Mouse (Mus musculus) kidney, adult 8-10 months (tissue): ENCODE measurements around the gene Dppa3.
A peak's percentile ranks its signal among the peaks of the same experiment; 100 is the strongest.

Source experiments
- DNase-seq, 2 experiments: peaks; one replicate each; pipeline ENCODE4 v3.0.0; 2022

The Dppa3 gene

DNA sequence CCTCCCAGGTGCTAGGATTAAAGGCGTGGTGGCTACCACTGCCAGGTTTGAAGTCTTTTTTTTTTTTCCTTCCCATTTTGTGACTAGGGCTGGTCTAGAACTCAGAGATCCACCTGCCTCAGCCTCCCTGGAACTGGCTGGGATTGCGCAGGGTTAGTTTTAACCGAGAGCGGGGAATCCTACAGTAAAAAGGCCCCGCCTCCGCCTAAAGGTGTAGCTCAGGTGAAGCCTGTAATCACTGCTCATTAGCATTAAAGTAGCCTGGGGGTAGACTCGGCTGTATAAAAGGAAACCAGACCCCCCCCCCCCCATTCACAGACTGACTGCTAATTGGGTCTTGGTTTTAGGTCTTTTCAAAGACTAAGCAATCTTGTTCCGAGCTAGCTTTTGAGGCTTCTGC lies at the start of gene Dppa3:
Gene Dppa3 (plus strand): TSS at position 301 of the 400 bp plus-strand sequence.
- DNase-seq = no peak

DNA sequence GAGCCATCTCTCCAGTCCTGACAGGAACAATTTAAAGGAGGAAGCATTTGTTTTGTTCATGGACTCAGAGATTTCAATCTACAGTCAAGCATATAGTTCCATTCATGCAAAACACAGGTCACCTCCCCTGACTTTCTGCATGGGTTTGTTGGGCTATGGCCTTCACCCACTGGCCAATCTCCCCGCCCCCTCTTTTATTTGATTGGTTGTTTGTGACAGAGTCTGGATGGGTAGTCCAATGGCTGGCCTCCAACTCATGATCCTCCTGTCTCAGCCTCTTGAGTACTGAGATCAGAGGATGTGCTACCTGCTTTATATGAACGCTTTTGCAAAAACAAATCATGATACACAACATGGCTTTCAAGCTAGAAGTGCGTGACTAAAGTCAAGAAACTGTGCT lies 49.2 kb upstream of the Dppa3 start:
- no peak for DNase-seq

DNA sequence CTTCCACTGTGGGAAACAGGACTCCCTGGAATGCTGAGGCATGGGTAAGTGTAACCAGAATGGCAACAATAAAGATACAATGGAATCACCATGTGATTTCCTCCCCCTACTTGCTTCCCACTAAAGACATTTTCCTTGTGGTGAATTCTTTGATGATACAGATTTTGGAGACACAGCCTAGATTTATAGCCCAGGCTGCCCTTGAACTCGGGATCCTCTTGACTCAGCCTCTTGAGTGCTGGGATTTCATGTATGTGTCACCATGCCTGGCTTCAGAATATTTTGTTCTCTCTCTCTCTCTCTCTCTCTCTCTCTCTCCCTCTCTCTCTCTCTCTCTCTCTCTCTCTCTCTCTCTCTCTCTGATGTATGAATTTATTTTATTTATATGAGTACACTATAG lies 47.1 kb upstream of the Dppa3 start:
- no peak for DNase-seq

DNA sequence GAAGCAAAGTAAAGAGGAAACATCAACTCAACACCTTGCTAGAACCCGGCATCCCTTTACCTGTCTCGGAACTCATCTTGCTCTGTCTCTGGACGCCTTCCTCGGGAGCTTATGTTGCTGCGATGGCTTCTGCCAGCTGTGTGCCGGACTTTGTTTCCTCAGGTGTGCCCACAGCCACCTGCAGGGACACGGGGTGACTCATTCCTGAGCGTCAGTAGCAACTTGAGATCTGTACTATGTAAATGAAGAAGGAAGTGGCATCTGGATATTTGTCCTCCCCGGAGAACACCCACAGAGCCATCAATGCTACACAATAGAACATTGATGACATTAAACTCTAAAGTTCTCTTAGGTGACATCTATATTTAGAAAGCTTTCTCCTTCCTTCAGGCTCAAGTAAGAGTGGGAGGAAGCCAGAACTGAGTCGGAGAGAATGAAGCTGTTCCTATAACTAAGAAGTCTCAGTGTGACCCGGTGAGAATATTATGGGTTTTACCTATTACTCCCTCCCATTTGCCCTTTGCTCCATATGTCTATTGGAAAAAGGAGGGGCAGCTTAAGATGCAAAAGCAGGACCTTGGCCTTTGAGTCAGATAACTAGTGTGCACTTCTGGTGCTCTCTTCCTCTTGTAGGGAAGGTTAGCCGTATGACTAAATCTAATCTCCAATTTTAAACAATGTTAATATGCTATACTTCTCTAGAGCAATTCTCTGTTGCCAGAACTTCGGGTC lies 35.0 kb upstream of the Dppa3 start:
- DNase-seq = no peak

DNA sequence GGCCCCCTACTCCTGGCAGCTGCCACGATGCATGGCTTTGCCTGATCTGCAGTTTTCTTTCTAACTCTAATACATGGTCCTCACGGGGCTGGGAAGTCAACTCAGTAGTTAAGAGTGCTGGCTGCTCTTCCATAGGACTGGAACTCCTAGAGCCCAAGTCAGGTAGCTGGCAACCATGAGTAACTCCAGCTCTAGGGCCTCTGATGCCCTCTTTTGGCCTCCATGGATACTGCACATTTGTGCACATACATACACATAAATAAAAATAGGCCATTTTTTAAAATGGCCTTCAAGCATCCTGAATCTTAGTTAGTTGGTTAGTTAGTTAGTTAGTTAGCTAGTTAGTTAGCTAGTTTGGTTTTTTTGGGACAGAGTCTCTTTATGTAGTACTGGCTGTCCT lies 33.3 kb upstream of the Dppa3 start:
- no peak for DNase-seq

DNA sequence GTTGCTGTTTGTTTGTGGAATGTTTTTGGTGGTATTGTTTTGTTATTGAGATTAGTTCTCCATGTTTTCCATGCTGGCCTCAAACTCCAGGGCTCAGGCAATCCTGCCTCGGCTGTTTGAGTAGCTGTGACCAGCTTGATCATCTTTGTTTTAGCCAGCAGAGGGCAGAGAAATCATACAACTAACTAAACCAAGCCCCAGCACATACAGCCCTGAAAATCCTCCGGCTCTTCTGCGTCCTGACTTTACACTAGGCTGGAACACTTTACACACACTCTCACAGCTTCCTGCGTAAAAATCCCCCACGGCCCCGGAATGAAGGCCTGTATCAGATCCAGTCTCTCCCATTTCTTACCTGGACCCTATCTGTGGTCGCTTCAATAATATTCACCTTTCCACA lies 30.6 kb upstream of the Dppa3 start:
- DNase-seq = peak; percentile 49 to 57

DNA sequence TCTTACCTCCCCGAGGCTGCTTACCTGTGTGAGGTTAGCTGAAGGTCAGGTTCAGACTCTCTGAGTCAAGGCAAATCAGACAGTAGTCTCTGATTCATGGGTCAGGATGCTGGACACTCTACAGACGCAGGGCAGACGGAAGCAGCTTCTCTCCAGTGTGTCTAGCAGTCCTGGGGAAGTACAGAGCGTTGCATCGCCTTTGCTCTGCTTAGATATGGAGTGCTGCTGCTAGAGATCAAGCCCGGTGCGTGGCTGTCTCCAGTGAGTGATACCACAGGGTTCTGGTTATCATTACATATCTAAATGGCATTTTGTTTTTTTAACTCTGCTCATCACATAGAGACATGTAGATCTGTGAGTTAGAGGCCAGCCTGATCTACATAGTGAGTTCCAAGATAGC lies 29.6 kb upstream of the Dppa3 start:
- DNase-seq = no peak

DNA sequence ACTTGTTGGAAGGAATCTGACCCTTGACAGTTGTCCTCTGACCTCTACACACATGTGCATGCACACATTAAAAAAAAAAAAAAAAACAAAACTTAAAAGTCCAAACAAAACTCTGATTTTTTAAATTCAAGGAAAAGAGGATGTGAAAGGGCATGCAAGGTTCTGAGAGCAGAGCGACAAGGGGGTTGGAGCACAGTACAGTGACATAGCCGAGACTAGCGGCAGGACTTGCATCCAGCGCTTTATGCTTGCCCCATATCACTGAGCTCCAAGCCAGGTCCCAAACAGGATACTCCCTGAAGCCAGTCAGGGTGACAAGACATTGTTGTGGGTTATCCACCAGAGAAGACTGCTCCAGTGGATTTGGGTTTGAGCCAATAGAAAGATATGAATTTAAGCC lies 28.2 kb upstream of the Dppa3 start:
- no peak for DNase-seq

DNA sequence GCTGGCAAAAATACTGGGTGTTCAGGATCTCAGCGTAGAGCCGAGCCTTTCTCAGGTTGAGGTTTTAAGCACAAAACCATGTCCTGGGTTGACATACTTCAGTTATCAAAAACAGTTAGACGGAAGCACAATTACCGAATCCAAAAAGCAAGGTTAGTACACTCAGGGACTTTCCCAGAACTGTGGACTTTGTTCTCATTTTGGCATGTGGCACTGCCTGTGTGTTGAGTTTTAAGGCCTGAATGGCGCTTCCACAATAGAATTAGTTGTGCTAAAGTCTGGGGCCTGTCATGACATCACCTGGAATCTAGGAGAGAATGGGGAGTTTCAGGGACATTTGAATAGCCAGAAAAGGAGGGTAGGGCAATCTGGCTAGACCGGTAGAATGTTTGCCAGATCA lies 27.8 kb upstream of the Dppa3 start:
- peak; percentile 31 to 35 for DNase-seq

DNA sequence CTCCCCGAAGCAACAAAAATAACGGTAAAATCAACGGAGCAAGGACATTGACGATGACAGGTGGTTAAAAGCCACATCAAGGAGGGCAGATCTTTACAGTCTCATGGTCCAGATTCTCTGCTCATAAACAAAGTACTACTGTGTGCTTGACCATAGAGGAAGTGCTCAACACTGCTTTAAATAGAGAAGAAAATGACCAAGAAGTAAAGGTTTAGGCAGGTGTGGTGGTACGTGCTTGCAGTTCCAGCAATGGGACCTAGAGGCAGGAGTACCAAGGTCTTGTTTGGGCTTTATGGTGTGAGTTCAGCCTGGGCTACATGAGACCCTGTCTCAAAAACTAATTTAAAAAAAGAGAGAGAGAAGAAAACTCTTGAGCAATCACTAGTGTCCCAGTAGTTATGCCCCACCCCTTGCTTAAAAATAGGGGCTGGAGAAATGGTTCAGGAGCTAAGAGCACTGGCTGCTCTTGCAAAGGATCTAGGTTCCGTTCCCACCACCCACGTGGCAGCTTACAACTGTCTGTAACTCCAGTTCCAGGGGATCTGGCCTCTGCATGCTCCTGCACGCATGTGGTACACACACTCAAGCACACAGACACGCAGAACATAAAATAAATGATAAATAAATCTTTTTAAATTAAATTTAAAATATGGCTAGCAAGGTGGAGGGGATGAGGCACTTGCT lies 27.0 kb upstream of the Dppa3 start:
- no peak for DNase-seq

DNA sequence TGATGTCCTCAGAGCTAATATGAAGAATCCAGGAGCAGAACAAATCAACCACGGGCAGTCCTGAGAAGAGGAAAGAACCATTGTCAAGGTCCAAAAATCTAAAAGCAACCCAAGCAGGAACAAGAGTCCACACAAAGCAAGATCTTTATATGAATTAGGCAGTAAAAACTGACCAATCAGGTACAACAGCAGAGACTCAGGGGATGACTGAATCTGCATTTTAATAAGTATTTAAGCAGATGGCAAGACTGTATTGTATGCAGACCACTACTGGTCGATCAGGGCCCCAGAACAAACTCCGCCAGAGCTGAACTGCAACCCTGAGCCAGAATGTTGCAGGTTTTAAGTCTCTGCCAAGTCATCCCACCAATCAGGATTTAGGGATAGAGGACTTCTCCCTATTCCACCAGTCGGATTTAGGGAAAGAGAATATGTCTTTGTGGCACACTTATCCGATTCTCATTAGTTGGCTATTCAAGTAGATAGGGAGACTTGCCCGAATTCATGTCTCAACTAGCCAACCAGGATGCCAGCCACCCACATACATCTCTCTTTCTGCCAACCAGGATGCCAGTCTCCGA lies 26.1 kb upstream of the Dppa3 start:
- DNase-seq = no peak

DNA sequence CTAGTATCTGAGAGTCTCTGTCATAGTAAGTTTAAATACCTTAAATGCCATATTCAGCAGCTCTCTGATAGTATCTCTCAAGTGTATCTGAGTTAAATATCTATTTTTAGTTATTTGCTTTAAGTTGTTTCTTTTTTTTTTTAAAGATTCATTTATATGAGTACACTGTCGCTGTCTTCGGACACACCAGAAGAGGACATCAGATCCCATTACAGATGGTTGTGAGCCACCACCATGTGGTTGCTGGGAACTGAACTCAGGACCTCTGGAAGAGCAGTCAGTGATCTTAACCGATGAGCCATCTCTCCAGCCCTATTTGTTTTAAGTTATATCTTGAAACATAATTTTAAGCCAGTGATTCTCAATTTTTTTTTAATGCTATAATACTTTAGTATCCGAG lies 25.2 kb upstream of the Dppa3 start:
- no peak for DNase-seq

DNA sequence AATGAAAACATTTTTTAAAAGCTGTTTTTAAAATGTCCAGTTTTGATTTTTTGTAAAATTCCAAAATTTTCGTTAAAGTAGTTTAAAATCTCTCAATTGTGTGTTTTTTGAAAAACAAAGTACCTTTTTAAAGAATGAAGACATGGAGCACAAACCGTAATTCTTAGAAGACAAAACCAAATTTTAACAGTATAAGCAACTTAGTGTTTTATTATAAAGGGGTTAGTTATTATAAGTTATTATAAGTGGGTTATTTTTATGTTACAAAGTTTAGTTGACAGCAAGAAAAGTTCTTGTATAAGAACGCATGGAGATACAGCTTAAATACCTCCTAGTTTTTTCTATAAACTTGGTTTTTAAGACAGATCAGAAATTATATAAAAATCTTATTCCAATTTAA lies 24.6 kb upstream of the Dppa3 start:
- DNase-seq = no peak

DNA sequence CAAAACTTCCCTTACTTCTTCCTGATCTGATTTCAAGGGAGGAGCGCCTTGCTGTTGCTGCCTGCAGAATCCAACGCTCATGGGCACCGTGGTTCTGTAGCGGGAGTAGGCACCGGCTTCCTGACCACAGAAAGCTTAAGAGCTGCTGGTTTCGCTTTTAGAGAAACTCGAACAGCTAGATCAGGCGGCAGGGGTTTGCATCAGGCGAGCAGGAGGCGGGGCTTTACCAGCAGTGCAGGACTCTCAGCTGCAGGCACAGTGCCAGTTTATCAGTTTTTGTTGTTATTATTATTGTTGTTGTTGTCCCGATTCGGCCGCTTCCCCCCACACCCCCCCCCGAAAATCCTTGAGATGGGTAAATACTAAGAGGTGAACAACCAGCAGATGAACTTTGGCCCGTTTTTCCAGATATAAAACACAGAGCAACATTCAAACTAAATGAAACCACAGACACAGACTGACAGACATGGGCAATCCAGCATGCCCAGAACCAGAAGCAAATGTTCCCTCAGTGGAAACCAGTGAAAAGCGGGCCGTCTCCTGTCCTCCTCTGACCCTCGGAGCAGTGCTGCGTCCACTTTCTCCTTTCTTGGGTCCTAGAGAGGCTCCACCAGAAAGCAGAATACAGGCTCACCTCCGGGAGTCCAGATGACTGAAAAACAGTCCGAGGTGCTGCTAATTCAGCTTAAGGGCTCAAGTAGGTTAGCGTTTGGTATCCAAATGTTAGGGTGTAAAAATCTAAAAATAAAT lies 23.8 kb upstream of the Dppa3 start, which contains the start of gene Apobec1:
Gene Apobec1 (minus strand): TSS at position 203 of the 750 bp plus-strand sequence.
- DNase-seq = peak; percentile 78 to 82

DNA sequence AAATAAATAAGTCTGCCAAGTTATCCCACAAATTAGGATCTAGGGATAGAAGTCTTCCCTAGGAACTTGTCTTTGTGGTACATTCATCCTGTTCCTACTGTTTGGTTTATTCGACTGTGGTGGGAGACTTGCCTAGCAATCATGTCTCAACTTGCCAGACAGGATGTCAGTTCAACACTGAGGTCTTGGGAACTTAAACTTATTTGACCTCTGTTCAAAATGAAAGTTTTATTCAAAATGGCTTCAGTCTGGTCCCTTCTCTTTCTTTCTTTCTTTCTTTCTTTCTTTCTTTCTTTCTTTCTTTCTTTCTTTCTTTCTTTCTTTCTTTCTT lies 23.3 kb upstream of the Dppa3 start:
- DNase-seq = no peak

DNA sequence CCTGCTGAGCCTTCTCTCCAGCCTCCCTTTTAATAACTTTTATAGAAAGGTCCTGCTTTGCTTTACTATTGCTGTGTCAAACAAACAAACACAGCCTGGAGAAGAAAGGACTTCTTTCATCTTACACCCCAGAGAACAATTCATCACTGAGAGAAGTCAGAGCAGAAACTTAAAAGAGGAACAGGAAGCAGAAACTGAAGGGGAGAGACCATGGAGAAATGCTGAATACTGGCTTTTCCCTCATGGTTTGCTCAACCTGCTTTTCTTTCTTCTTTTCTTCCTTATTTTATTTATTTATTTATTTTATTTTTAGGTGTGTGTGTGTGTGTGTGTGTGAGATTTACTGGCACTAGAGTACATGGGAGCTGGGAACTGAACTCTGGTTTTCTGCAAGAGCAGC lies 21.9 kb upstream of the Dppa3 start:
- DNase-seq = no peak

DNA sequence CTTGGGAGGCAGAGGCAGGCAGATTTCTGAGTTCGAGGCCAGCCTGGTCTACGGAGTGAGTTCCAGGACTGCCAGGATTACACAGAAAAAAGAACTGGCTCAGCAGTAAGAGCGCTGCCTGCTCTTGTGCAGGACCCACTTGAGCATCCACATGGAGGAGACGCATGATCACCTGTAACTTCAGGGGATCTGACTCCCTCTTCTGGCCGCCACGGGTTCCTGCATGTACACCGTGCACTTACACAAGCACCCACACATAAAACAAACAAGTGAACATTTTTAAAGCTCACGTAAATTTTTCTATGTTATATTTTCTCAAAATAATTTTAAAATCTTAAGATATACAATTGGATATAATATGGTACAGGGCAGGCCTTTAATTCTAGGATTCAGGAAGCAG lies 20.7 kb upstream of the Dppa3 start:
- DNase-seq = no peak

DNA sequence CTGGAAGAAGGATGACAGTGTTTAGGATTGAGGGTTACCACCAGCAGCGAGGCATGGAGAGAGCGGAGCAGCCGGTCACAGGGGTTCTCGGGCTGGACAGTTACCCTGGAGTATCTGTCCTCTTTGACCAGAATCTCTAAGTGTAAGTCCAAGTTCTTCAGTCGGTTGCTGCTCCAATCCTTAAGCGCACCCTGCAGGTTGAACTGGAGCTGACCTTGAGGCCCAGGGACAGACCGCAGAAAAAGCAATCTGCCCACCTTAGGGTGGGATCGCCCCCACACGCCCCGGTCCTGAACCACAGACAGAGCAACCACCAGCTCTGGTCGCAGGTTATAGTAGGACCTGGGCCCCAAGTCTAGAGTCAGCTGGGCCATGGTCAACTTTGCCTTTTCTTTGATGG lies 19.5 kb upstream of the Dppa3 start:
- no peak for DNase-seq

DNA sequence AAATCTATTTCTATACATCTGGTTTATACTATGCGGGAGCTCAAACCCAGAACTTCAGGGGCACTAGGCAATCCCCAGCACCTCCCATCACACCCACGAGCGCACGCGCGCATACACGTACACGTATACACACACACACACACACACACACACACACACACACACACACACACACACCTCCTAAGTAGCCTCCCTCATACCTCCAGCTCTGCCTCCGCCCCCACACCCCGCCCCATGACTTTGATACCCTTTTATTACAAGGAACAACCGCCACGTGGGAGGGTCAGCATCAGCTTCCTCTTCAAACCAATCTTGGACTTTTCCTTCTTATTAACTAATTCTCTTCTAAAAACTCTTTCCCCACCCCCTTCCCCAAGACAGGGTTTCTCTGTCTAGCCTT lies 18.5 kb upstream of the Dppa3 start:
- DNase-seq = no peak

DNA sequence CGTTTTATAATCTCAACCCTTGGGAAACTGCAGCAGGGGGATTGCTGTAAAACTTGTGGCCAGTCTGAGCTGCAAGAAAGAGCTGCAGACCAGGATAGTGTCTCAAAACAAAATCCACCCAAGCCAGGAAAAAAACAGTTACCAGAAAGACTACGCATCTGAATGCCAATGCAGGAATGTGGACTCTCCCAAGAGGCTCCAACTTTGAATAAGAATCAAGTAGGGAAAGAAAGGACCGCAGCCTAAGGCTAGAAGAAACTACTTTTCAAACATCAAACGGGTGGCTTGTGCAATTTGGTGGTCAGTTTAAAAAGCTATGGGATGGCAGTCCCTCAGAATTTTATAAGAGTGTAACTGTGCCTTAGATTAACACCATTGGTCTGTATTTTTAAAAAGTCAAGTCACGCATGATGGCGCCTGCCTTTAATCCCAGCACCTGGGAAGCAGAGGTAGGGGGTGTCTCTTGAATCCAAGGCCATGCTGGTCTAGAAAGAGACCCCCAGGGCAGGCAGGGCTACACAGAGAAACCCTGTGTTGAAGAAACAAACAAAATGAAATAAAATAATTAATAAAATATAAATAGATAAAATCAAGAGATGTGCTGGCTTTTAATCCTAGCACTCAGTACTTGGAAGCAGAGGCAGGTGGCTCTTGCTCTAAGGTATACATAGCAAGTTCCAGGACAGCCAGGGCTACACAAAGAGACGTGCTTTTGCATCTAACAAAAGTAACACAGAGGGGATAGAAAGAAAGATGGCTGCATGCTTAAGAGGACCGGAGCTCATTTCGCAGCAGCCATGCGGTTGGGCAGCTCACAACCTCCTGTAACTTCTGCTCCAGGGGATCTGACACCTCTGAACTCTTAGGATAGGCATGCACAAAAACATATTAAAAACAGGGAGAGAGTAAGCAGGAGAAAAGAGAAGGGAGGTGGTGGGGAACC lies 17.5 kb upstream of the Dppa3 start:
- DNase-seq = no peak

DNA sequence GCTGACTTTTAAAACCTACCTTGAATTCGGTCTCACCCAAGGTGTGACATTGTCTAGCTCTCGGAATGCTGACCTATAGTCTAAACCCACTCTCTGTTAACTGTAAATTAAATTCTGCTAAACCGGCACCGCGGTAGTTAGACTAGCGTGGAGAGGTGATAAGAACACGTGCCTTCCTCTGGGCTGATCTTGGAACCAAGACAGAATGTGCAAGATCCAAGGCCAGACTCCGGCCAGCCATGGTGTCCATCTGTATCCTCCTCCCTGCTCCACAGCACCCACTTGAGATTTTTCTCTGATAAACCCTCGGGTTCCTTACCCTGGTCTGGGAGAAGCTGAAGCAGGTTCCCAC lies 16.9 kb upstream of the Dppa3 start:
- DNase-seq = no peak

DNA sequence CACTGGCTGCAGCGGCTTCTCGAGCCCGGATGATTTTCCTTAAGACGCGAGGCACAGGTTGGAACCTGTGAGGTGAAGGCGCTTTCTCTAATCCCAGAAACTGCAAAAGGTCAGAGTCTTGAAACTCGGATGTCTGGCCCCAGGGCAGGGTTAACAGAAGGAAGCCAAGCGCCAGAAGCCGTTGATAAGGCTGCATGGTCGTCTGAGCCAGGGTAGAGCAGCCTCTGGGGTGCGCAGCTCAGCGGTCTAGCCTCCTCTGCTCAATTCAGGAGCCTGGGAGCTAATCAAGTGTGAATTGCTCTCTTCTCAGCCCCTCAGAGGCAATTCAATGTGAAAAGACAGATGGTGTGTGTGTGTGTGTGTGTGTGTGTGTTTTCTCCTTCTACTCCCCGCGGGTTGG lies 16.4 kb upstream of the Dppa3 start, which contains the start of gene Gdf3:
Gene Gdf3 (minus strand): TSS at position 317 of the 400 bp plus-strand sequence.
- DNase-seq = no peak

DNA sequence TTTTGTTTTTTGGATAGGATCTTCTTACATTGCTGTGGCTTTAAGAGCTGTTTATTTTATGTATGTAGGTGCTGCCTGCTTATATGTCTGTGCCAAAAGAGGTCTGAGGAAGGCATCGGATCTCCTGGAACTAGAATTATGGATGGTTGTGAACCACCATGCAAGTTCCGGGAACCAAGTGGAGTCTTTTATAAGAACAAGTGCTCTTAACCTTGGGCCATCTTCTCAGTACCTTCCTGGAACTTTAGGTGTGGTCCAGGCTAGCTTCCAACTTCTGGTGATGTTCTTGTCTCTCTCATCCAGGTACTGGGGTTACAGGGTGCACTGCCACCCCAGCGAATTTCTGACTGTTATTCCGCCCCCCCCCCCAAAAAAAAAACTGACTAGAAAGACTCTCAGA lies 13.8 kb upstream of the Dppa3 start:
- no peak for DNase-seq
